Mouse (Mus musculus) forebrain, embryonic 16.5 days (tissue): Measurements from ENCODE around the gene Olfr1487. TPM values are rescaled to one million over a fixed set of nuclear protein-coding genes. Genes with fewer than 3 reads are reported as not detected.
"Not testable (repeated sequence)": the region's sequence is repeated elsewhere in the genome, so short reads cannot be mapped to it uniquely, and the experiment has no call there.

ENCODE experiments used
- ATAC-seq: fragments of 200-750 bp; cut with Nextera tagmentation; 2 replicates; pipeline ENCODE4 v1.8.0; 2017; ENCODE audit warnings: mild to moderate bottlenecking, moderate library complexity
- H3K27ac ChIP-seq: fragments of 300-500 bp; sonication (generic); 2 replicates; pipeline ENCODE4 v1.5.1; 2014; ENCODE audit warnings: low read length, control low read depth
- H3K27me3 ChIP-seq: fragments of 300-500 bp; sonication (generic); replicated peaks from 2 replicates; pipeline ENCODE4 v1.6.1; 2014; ENCODE audit warnings: low read length; ENCODE audit not compliant: control insufficient read depth, insufficient read depth
- H3K36me3 ChIP-seq: fragments of 300-500 bp; sonication (generic); 2 replicates; pipeline ENCODE4 v1.6.1; 2014; ENCODE audit not compliant: control insufficient read depth, insufficient read depth
- H3K4me1 ChIP-seq: fragments of 300-500 bp; sonication (generic); replicated peaks from 2 replicates; pipeline ENCODE4 v1.6.1; 2014; ENCODE audit warnings: low read length; ENCODE audit not compliant: control insufficient read depth, insufficient read depth
- H3K4me2 ChIP-seq: fragments of 300-500 bp; sonication (generic); 2 replicates; pipeline ENCODE4 v1.6.1; 2014; ENCODE audit warnings: mild to moderate bottlenecking, low read length, control low read depth
- H3K4me3 ChIP-seq: fragments of 300-500 bp; sonication (generic); replicated peaks from 2 replicates; pipeline ENCODE4 v1.5.1; 2014; ENCODE audit warnings: mild to moderate bottlenecking, low read length, control low read depth
- H3K9ac ChIP-seq: fragments of 300-500 bp; sonication (generic); replicated peaks from 2 replicates; pipeline ENCODE4 v1.6.1; 2014; ENCODE audit warnings: low read depth, low read length, control low read depth
- H3K9me3 ChIP-seq: fragments of 300-500 bp; sonication (generic); 2 replicates; pipeline ENCODE4 v1.6.1; 2016; ENCODE audit warnings: low read length; ENCODE audit not compliant: control insufficient read depth
- WGBS: fragments of 180-500 bp; shearing (Covaris S2); extraction: QIAGEN DNeasy Blood & Tissue Kit; methylation state at CpG from one replicate; pipeline ENCODE4 v1.1.7; 2014; 5-methylcytosine and 5-hydroxymethylcytosine counted together
- microRNA-seq: library from miRNA; unstranded; fragments of <30 nt; microRNA quantifications from one replicate; pipeline ENCODE4, GENCODE M21; 2017
- polyA plus RNA-seq: library from polyadenylated mRNA; unstranded; fragments of >200 nt; fragmentation: Nextera tagmentation; extraction: Ambion mirVana; gene quantifications from 2 replicates; pipeline ENCODE4 v1.2.1, GENCODE M21; 2015

The Olfr1487 gene
- polyA plus RNA-seq: not detected in 2 replicates

GRCm38 (mm10) chr19:13617075-13617474 lies at the start of gene Olfr1487:
Olfr1487 (plus strand) TSS chr19:13617375.
- H3K9me3 ChIP-seq, H3K4me3 ChIP-seq, H3K36me3 ChIP-seq, ATAC-seq, H3K4me1 ChIP-seq, H3K27ac ChIP-seq, H3K4me2 ChIP-seq, H3K27me3 ChIP-seq, H3K9ac ChIP-seq: not testable (repeated sequence)
- 90% methylated on average over 2 of the region's 2 CpGs for WGBS

DNA sequence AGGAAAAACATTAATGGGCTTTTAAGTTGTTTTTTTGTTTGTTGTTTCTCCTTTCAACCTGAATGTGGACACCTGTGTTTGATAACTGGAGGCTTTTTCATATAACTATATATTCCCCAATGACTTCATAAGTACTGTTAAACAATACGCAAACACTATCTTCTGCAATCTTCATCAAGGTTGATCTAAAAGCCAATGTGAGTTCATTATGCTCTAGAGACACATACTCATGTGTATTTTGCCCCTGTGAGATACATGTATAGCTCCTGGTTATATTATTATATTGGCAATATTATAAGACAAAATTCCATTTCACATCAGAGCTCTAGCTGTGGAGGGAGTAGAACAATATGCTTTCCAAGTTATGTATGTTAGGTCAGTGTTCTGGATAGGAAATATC lies 34.0 kb upstream of the Olfr1487 start, which contains the start of gene Olfr1484:
Gene Olfr1484, plus strand, starts transcription at position 301 of the 400 bp plus-strand sequence.
- WGBS: 90% methylated on average over 1 of the region's 1 CpGs

DNA sequence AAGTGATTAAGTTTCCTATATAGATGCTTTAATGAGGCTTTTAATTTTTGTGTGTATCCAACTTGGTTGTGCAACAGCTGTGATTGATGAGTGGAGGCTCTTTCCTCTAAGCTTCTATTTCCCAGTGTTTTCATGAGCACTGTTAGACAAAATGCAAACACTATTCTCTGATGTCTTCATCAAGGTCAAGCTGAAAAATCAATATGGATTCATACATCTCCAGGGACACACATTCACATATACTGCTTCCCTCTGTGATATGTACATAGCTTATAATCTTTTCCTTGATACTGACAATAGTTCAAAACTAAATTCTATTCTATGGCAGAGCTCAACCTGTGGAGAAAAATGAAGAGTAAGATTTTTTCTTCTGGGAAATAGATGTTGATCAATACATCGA lies 14.1 kb downstream of the Olfr1487 start, which contains the start of gene Olfr1489:
Gene Olfr1489, plus strand, starts transcription at position 301 of the 400 bp plus-strand sequence.
- no peaks in the 10 kb centered on the region for H3K36me3 ChIP-seq
- H3K9ac ChIP-seq: no peak within 1 kb of the TSS
- no peaks in the 10 kb centered on the region; the same call in 1 of the 2 replicates for H3K9me3 ChIP-seq
- ATAC-seq: no peak
- no peak within 1 kb of the TSS for H3K4me3 ChIP-seq
- no peaks in the 10 kb centered on the region for H3K4me1 ChIP-seq
- H3K27me3 ChIP-seq: no peaks in the 10 kb centered on the region
- WGBS: 85% methylated on average over 1 of the region's 1 CpGs
- H3K27ac ChIP-seq: no peak within 1 kb of the TSS
- H3K4me2 ChIP-seq: no peak within 1 kb of the TSS

More for the DNA sequence above, 34.0 kb upstream of the Olfr1487 start, which contains the start of gene Olfr1484:
- Histone ChIP-seq H3K27ac (no peak within 1 kb of the TSS), H3K9me3 (no peaks in the 10 kb centered on the region), H3K9ac (no peak within 1 kb of the TSS), H3K4me3 (no peak within 1 kb of the TSS), H3K4me2 (no peak within 1 kb of the TSS), H3K4me1 (no peaks in the 10 kb centered on the region), H3K27me3 (no peaks in the 10 kb centered on the region), H3K36me3 (no peaks in the 10 kb centered on the region)
- ATAC-seq: no peak

DNA sequence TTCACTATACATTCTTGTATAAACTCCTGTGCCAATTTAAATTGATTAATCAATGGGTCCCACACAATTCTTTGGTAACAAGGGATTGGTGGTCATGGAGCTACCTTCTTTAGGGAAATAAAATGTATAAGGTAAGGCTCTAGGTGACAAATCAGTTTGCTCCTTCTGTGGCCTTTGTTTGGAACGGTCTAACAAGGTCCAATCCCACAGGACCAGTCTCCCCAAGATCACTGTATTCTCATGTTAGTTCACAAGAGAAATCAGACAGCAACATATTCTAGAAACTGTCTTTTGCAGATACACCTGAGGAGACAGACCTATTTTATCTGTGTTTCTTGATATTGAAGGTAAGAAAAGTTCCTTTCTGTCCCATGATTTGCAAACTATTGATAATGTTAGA lies 33.6 kb downstream of the Olfr1487 start, which contains the start of gene Olfr1490:
Gene Olfr1490, plus strand, starts transcription at position 301 of the 400 bp plus-strand sequence.
- no peak for ATAC-seq
- H3K27me3 ChIP-seq: no peaks in the 10 kb centered on the region
- H3K36me3 ChIP-seq: no peaks in the 10 kb centered on the region
- no peak within 1 kb of the TSS for H3K27ac ChIP-seq
- no peaks in the 10 kb centered on the region for H3K4me1 ChIP-seq
- H3K4me2 ChIP-seq: no peak within 1 kb of the TSS
- H3K9me3 ChIP-seq: no peaks in the 10 kb centered on the region
- WGBS: 73% methylated on average over 1 of the region's 1 CpGs
- no peak within 1 kb of the TSS for H3K4me3 ChIP-seq
- no peak within 1 kb of the TSS for H3K9ac ChIP-seq

Small RNAs within 50 kb of the gene (microRNA-seq; reads per million reads assigned to microRNA genes)
- gene Gm22323 (not detected), gene Gm23931 (not detected)

Other genes starting within 250 kb of the Olfr1487 start
- gene Olfr1469, start 209.5 kb upstream of the Olfr1487 start, polyA plus RNA-seq: not detected in 2 replicates
- gene Olfr1471, start 174.0 kb upstream of the Olfr1487 start, polyA plus RNA-seq: not detected in 2 replicates
- gene Olfr1472, start 161.3 kb upstream of the Olfr1487 start, polyA plus RNA-seq: not detected in 2 replicates
- gene Olfr1474, start 147.8 kb upstream of the Olfr1487 start, polyA plus RNA-seq: not detected in 2 replicates
- not detected in 2 replicates for gene Olfr1475, start 137.2 kb upstream of the Olfr1487 start, polyA plus RNA-seq
- gene Olfr1477, start 116.8 kb upstream of the Olfr1487 start, polyA plus RNA-seq: not detected in 2 replicates
- gene Olfr1480, start 89.5 kb upstream of the Olfr1487 start, polyA plus RNA-seq: not detected in 2 replicates
- not detected in 2 replicates for gene Olfr1484, start 33.9 kb upstream of the Olfr1487 start, polyA plus RNA-seq
- not detected in 2 replicates for gene Olfr1489, start 14.2 kb downstream of the Olfr1487 start, polyA plus RNA-seq
- not detected in 2 replicates for gene Olfr1490, start 33.7 kb downstream of the Olfr1487 start, polyA plus RNA-seq
- not detected in 2 replicates for gene Olfr1491, start 79.9 kb downstream of the Olfr1487 start, polyA plus RNA-seq
- not detected in 2 replicates for gene Olfr1493-ps1, start 105.9 kb downstream of the Olfr1487 start, polyA plus RNA-seq
- gene Olfr1494, start 122.4 kb downstream of the Olfr1487 start, polyA plus RNA-seq: not detected in 2 replicates
- gene Olfr1495, start 147.2 kb downstream of the Olfr1487 start, polyA plus RNA-seq: not detected in 2 replicates
- not detected in 2 replicates for gene Olfr1496, start 160.5 kb downstream of the Olfr1487 start, polyA plus RNA-seq
- gene Olfr1497, start 180.8 kb downstream of the Olfr1487 start, polyA plus RNA-seq: not detected in 2 replicates
- not detected in 2 replicates for gene Olfr1499, start 202.1 kb downstream of the Olfr1487 start, polyA plus RNA-seq
- not detected in 2 replicates for gene Olfr1500, start 213.1 kb downstream of the Olfr1487 start, polyA plus RNA-seq
- not detected in 2 replicates for gene Olfr1501, start 233.3 kb downstream of the Olfr1487 start, polyA plus RNA-seq
- gene Olfr1502, start 244.4 kb downstream of the Olfr1487 start, polyA plus RNA-seq: not detected in 2 replicates